Mouse (Mus musculus) liver, adult 2 months (tissue): ENCODE data around the gene Smtn.

Source experiments
- CTCF ChIP-seq: fragments of 200-500 bp; IDR thresholded peaks from 2 replicates; pipeline ENCODE4 v1.5.1; 2011; ENCODE audit warnings: low read depth, low read length, control low read depth
- POLR2A ChIP-seq: fragments of 200-500 bp; IDR thresholded peaks from 2 replicates; pipeline ENCODE4 v1.6.1; 2011; ENCODE audit warnings: low read length, control low read depth; ENCODE audit not compliant: insufficient read depth; ENCODE audit errors: extremely low read depth

- no peak for TF ChIP-seq POLR2A
- no peak for TF ChIP-seq CTCF
Measured at GRCm38 (mm10) chr11:3546242-3546562, 5.8 kb upstream of the Smtn start.
